Mouse (Mus musculus): ENCODE results near the gene Stt3b. TPM values are rescaled to one million over a fixed set of nuclear protein-coding genes. Genes with fewer than 3 reads are reported as not detected.

The Stt3b gene
- polyA plus RNA-seq, 1 experiment: 41.2 TPM

DNA sequence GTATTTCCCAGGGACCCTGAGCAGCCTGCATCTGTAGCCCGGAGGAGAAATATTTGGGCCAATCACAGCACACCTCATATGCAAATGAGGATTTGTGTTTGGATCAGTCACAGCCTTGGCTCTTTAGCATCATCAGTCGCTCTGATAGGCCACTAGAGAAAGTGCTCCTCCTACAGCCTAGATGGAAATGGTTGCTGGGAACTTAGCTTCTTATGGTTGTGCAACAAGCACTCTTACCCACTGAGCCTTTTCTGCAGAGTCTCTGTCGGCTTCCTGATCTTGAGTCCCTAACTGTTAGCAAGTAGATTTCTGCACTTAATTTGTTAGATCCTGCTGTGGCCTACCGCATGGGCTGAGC is 16.3 kb upstream of the Stt3b start:
- H3K79me2 ChIP-seq (ENCODE audit: control insufficient read depth, insufficient read depth): no peaks in the 10 kb centered on the region
- H3K4me3 ChIP-seq: no peak overlapping the region
- H3K27me3 ChIP-seq (ENCODE audit: control insufficient read depth, insufficient read depth, insufficient read length): no peaks in the 10 kb centered on the region
- no peak for TF ChIP-seq TCF12 (IDR thresholded peaks at IDR 0.05; ENCODE audit: insufficient read depth, poor library complexity, severe bottlenecking)
- TF ChIP-seq MYOG (IDR thresholded peaks at IDR 0.05; ENCODE audit: control insufficient read depth in 1 of 3, insufficient read depth in 1 of 3, insufficient read length in 2 of 3, low read depth in 2 of 3): no peak
- no peak for TF ChIP-seq TCF3 (IDR thresholded peaks at IDR 0.05; ENCODE audit: insufficient read length, low read depth)
- TF ChIP-seq REST (IDR thresholded peaks at IDR 0.05; ENCODE audit: insufficient read depth, insufficient read length): no peak
- no peak for TF ChIP-seq SRF (IDR thresholded peaks at IDR 0.05; ENCODE audit: control insufficient read depth, insufficient read length, low read depth)
- TF ChIP-seq CEBPB (IDR thresholded peaks at IDR 0.05; ENCODE audit: insufficient read depth, poor library complexity, severe bottlenecking): no peak
- TF ChIP-seq POLR2AphosphoS2 (IDR thresholded peaks at IDR 0.05; ENCODE audit: insufficient read length, low read depth): no peak
- no peak for TF ChIP-seq MYOD1 (IDR thresholded peaks at IDR 0.05; ENCODE audit: control insufficient read depth in 1 of 3, insufficient read length in 2 of 3, low read depth in 2 of 3)
- TF ChIP-seq POLR2A (IDR thresholded peaks at IDR 0.05; ENCODE audit: insufficient read length, low read depth): no peak
- TF ChIP-seq E2F4 (IDR thresholded peaks at IDR 0.05; ENCODE audit: insufficient read depth): no peak
- TF ChIP-seq MAX (IDR thresholded peaks at IDR 0.05; ENCODE audit: low read depth): no peak
- no peak for TF ChIP-seq USF1 (IDR thresholded peaks at IDR 0.05; ENCODE audit: low read depth)
- no peak overlapping the region for H3ac ChIP-seq (ENCODE audit: control insufficient read depth, insufficient read length)
- H3K36me3 ChIP-seq (ENCODE audit: control insufficient read depth, insufficient read depth): no peaks in the 10 kb centered on the region
- no peak overlapping the region for H3K4me2 ChIP-seq (ENCODE audit: low read depth)

DNA sequence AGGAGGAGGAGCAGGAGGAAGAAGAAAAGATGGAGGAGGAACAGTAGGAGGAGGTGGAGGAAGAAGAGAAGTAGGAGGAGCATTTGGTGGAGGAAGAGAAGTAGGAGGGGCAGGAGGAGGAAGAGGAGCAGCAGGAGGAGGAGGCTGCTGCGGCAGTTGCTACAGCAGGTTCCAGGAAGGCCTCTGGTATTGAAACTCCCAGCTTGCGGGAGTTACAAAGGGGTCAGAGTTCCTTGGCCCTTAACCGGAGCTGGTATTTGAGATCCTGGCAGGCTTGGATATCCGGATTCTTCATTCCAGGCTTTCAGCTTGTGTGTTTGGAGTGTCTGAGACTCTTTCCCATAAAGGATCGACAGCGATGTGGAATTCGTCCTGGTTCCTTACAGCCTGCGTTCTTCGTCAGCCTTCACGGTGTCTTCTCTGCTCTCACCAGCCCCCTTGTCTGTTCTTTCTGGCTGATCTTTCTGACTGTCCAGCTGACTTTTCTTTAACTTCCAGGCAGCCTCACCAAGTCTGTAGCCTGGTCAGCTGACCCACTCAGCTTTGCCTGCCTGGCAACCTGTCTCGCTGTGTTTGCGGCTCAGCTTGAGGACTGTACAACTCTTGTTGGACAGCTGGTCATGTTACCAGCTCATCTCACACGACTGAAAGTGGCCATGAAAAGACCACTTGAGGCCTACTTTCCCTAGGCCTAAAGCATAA is 15.8 kb upstream of the Stt3b start:
- no peak overlapping the region for H3ac ChIP-seq (ENCODE audit: control insufficient read depth, insufficient read length)
- H3K4me2 ChIP-seq (ENCODE audit: low read depth): no peak overlapping the region
- H3K79me2 ChIP-seq (ENCODE audit: control insufficient read depth, insufficient read depth): no peaks in the 10 kb centered on the region
- no peaks in the 10 kb centered on the region for H3K27me3 ChIP-seq (ENCODE audit: control insufficient read depth, insufficient read depth, insufficient read length)
- no peaks in the 10 kb centered on the region for H3K36me3 ChIP-seq (ENCODE audit: control insufficient read depth, insufficient read depth)
- no peak overlapping the region for H3K4me3 ChIP-seq
- TF ChIP-seq POLR2AphosphoS2 (IDR thresholded peaks at IDR 0.05; ENCODE audit: insufficient read length, low read depth) (no peak), POLR2A (IDR thresholded peaks at IDR 0.05; ENCODE audit: insufficient read length, low read depth) (no peak), USF1 (IDR thresholded peaks at IDR 0.05; ENCODE audit: low read depth) (no peak), TCF3 (IDR thresholded peaks at IDR 0.05; ENCODE audit: insufficient read length, low read depth) (no peak), SRF (IDR thresholded peaks at IDR 0.05; ENCODE audit: control insufficient read depth, insufficient read length, low read depth) (no peak), MYOD1 (IDR thresholded peaks at IDR 0.05; ENCODE audit: control insufficient read depth in 1 of 3, insufficient read length in 2 of 3, low read depth in 2 of 3) (no peak), TCF12 (IDR thresholded peaks at IDR 0.05; ENCODE audit: insufficient read depth, poor library complexity, severe bottlenecking) (no peak), E2F4 (IDR thresholded peaks at IDR 0.05; ENCODE audit: insufficient read depth) (no peak), CEBPB (IDR thresholded peaks at IDR 0.05; ENCODE audit: insufficient read depth, poor library complexity, severe bottlenecking) (no peak)

DNA sequence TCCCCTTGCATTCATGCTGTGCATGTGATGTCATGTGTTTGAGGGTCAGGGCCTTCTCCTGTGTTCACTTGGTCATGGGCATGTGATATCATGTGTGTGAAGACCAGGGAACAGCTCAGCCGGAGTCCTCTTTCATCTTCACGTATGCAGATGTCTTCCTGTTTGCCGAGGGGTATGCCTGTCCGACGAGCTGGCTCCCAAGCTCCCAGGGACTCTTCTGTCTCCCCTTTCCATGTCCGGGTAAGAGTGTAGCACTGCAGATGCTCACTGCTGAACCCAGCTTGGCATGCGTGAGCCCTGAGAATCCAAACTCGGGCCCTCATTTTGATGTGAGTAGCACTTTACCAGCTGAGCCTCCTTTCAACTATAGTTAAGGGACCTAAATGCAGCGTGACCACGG is 13.4 kb upstream of the Stt3b start:
- no peaks in the 10 kb centered on the region for H3K79me2 ChIP-seq (ENCODE audit: control insufficient read depth, insufficient read depth)
- TF ChIP-seq TCF3 (IDR thresholded peaks at IDR 0.05; ENCODE audit: insufficient read length, low read depth) (no peak), POLR2A (IDR thresholded peaks at IDR 0.05; ENCODE audit: insufficient read length, low read depth) (no peak)
- no peak overlapping the region for H3K4me3 ChIP-seq
- H3ac ChIP-seq (ENCODE audit: control insufficient read depth, insufficient read length): no peak overlapping the region
- H3K4me2 ChIP-seq (ENCODE audit: low read depth): no peak overlapping the region
- no peaks in the 10 kb centered on the region for H3K27me3 ChIP-seq (ENCODE audit: control insufficient read depth, insufficient read depth, insufficient read length)
- no peaks in the 10 kb centered on the region for H3K36me3 ChIP-seq (ENCODE audit: control insufficient read depth, insufficient read depth)

DNA sequence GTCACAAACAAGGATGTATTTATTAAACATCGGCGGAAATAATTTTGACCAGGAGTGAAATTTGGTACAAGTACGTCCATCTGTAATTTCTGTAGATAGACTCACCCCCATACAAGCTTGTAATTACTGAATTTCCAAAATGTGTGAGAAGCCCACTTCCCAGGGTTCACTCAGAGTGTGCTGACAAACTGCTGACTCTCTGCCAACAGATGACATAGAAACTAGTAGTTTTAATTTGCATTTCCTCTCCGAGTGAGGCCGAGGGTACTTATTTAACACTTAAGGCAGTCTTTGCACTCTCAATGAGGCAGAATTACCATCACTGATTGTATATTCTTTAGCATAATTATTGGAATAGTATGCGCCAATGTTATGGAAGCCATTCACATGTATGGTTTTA is 12.2 kb upstream of the Stt3b start:
- Histone ChIP-seq H3K4me2 (ENCODE audit: low read depth) (no peak overlapping the region), H3K27me3 (ENCODE audit: control insufficient read depth, insufficient read depth, insufficient read length) (no peaks in the 10 kb centered on the region), H3K79me2 (ENCODE audit: control insufficient read depth, insufficient read depth) (no peaks in the 10 kb centered on the region), H3K36me3 (ENCODE audit: control insufficient read depth, insufficient read depth) (no peaks in the 10 kb centered on the region), H3K4me3 (no peak overlapping the region), H3ac (ENCODE audit: control insufficient read depth, insufficient read length) (no peak overlapping the region)
- TF ChIP-seq CEBPB (IDR thresholded peaks at IDR 0.05; ENCODE audit: insufficient read depth, poor library complexity, severe bottlenecking) (no peak), USF1 (IDR thresholded peaks at IDR 0.05; ENCODE audit: low read depth) (no peak), TCF12 (IDR thresholded peaks at IDR 0.05; ENCODE audit: insufficient read depth, poor library complexity, severe bottlenecking) (no peak), MYOD1 (IDR thresholded peaks at IDR 0.05; ENCODE audit: control insufficient read depth in 1 of 3, insufficient read length in 2 of 3, low read depth in 2 of 3) (no peak), POLR2AphosphoS2 (IDR thresholded peaks at IDR 0.05; ENCODE audit: insufficient read length, low read depth) (no peak), POLR2A (IDR thresholded peaks at IDR 0.05; ENCODE audit: insufficient read length, low read depth) (no peak), TCF3 (IDR thresholded peaks at IDR 0.05; ENCODE audit: insufficient read length, low read depth) (no peak), MYOG (IDR thresholded peaks at IDR 0.05; ENCODE audit: control insufficient read depth in 1 of 3, insufficient read depth in 1 of 3, insufficient read length in 2 of 3, low read depth in 2 of 3) (no peak), SRF (IDR thresholded peaks at IDR 0.05; ENCODE audit: control insufficient read depth, insufficient read length, low read depth) (no peak), E2F4 (IDR thresholded peaks at IDR 0.05; ENCODE audit: insufficient read depth) (no peak), REST (IDR thresholded peaks at IDR 0.05; ENCODE audit: insufficient read depth, insufficient read length) (no peak), MAX (IDR thresholded peaks at IDR 0.05; ENCODE audit: low read depth) (no peak)

GRCm38 (mm10) chr9:115321052-115321451 is 10.8 kb upstream of the Stt3b start:
- no peaks in the 10 kb centered on the region for H3K79me2 ChIP-seq (ENCODE audit: control insufficient read depth, insufficient read depth)
- H3K36me3 ChIP-seq (ENCODE audit: control insufficient read depth, insufficient read depth): no peaks in the 10 kb centered on the region
- H3ac ChIP-seq (ENCODE audit: control insufficient read depth, insufficient read length): no peak overlapping the region
- no peak overlapping the region for H3K4me3 ChIP-seq
- TF ChIP-seq MYOG (IDR thresholded peaks at IDR 0.05; ENCODE audit: control insufficient read depth in 1 of 3, insufficient read depth in 1 of 3, insufficient read length in 2 of 3, low read depth in 2 of 3): no peak
- no peak for TF ChIP-seq TCF12 (IDR thresholded peaks at IDR 0.05; ENCODE audit: insufficient read depth, poor library complexity, severe bottlenecking)
- TF ChIP-seq E2F4 (IDR thresholded peaks at IDR 0.05; ENCODE audit: insufficient read depth): no peak
- TF ChIP-seq REST (IDR thresholded peaks at IDR 0.05; ENCODE audit: insufficient read depth, insufficient read length): no peak
- TF ChIP-seq CEBPB (IDR thresholded peaks at IDR 0.05; ENCODE audit: insufficient read depth, poor library complexity, severe bottlenecking): no peak
- TF ChIP-seq MYOD1 (IDR thresholded peaks at IDR 0.05; ENCODE audit: control insufficient read depth in 1 of 3, insufficient read length in 2 of 3, low read depth in 2 of 3): no peak
- TF ChIP-seq MAX (IDR thresholded peaks at IDR 0.05; ENCODE audit: low read depth): no peak
- no peak for TF ChIP-seq POLR2AphosphoS2 (IDR thresholded peaks at IDR 0.05; ENCODE audit: insufficient read length, low read depth)
- TF ChIP-seq TCF3 (IDR thresholded peaks at IDR 0.05; ENCODE audit: insufficient read length, low read depth): no peak
- H3K27me3 ChIP-seq (ENCODE audit: control insufficient read depth, insufficient read depth, insufficient read length): no peaks in the 10 kb centered on the region
- H3K4me2 ChIP-seq (ENCODE audit: low read depth): no peak overlapping the region

Measured in myocyte (in vitro differentiated cells).